Mouse (Mus musculus): ENCODE measurements around the gene Zfp978. TPM values are rescaled to one million over a fixed set of nuclear protein-coding genes. Genes with fewer than 3 reads are reported as not detected.
"Not testable (repeated sequence)": the region's sequence is repeated elsewhere in the genome, so short reads cannot be mapped to it uniquely, and the experiment has no call there.

The Zfp978 gene
- polyA plus RNA-seq, 1 experiment from 2014 or later = not detected

DNA sequence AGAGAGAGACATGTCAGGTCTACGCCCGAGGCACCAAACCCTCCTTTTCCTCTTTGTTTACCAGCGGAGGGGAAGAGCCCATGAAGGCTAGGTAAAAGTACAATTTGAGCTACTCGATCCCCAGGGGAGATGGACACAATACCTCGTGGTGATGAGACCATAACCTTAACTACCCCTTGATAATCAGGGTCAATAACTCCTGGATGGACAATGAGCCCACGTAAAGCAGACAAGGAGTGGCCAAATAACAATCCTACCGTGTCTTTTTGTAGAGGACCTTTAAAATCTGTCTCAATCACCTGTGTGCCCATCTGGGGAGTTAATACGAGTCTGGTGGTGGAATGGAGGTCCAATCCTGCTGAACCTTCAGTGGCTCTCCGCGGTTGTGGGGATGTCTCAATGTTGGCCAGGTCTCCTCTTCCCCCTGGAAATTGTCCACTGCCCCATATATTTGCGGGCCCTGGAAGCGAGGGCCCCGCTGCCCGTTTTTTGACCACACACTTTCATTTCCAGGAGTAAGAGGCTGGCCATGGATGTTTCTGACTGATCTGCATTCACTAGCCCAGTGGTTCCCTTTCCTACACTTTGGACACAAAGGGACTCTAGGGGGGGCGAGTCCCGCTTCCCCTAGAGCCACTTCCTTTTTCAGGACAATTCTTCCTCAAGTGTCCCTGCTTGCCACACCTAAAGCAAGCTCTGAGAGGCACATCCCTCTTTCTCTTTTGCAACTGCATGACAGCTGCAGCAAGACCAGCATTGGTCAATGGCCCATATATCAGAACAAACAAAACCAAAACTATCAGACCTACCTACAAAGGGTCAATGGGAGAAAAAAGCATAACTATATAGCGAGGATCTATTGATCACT is 40.0 kb downstream of the Zfp978 start:
- not testable (repeated sequence) for H3K27ac ChIP-seq (replicated peaks); H3K36me3 ChIP-seq; H3K9ac ChIP-seq; H3K4me2 ChIP-seq (replicated peaks); H3K4me1 ChIP-seq; H3K4me3 ChIP-seq (replicated peaks); ATAC-seq (ENCODE audit: insufficient number of reproducible peaks, low FRiP score, low TSS enrichment, low read depth); H3K27me3 ChIP-seq
- 79% methylated on average over 17 of the region's 17 CpGs for WGBS
- H3K9me3 ChIP-seq (replicated peaks) = peaks cover 47% of the 10 kb centered on the region

DNA sequence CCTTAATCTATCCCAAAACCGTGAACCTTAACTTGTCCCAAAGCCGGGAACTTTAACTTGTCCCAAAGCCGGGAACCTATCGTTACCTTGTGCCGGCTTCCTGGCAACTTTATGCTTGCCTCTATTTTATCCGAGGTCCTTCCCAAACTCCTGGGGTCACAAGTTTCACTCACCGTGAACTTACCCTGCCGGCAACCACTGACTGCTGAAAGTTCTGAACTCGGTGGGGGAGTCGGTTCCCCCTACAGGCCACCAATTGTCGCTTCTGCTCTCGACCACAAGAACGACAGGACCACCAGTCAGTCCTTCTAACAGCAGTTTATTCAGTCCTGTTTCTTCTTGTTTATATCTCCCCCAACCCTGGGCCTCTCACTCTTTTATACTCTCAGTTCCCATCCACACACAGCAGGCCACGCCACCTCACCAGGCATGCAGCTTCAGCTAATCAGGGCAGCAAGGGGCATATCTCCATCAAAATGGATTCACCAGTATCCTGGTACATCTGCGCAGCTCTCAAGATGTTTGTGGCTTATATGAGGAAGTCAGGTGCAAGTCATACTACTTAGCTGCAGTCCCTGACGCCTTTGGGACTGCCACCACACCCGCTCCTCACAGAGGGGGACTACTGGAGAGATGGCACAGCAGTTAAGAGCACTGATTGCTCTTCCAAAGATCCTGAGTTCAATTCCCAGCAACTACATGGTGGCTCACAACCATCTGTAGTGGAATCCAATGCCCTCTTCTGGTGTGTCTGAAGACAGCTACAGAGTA is 40.8 kb downstream of the Zfp978 start:
- H3K27me3 ChIP-seq; H3K4me1 ChIP-seq; H3K27ac ChIP-seq (replicated peaks); H3K4me2 ChIP-seq (replicated peaks); H3K4me3 ChIP-seq (replicated peaks); H3K9ac ChIP-seq; H3K36me3 ChIP-seq: not testable (repeated sequence)
- ATAC-seq (ENCODE audit: insufficient number of reproducible peaks, low FRiP score, low TSS enrichment, low read depth) = peak; percentile 43; the same call in 1 of the 2 replicates
- 80% methylated on average over 17 of the region's 17 CpGs for WGBS
- peaks cover 47% of the 10 kb centered on the region for H3K9me3 ChIP-seq (replicated peaks)

DNA sequence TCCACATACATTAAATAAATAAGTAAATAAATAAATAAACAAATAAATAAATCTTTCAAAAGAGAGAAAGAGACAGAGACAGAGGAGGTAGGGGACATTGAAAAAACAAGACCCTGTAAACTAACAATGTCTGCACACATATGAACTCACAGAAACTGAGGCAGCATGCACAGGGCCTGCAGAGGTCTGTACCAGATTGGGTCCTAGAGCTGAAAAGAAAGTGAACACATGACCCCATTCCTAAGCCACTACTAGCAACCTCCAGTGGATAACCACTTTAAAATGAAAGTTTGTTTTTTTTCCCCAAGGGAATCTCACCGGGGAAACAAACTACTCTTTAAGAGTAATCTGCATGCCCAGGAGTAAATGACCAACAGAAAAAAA is 41.4 kb downstream of the Zfp978 start:
- not testable (repeated sequence) for ATAC-seq (ENCODE audit: insufficient number of reproducible peaks, low FRiP score, low TSS enrichment, low read depth); H3K27ac ChIP-seq (replicated peaks); H3K4me1 ChIP-seq; H3K27me3 ChIP-seq; H3K36me3 ChIP-seq; H3K4me2 ChIP-seq (replicated peaks); H3K9ac ChIP-seq; H3K4me3 ChIP-seq (replicated peaks)
- WGBS = 22% methylated on average over 1 of the region's 1 CpGs
- H3K9me3 ChIP-seq (replicated peaks) = peaks cover 47% of the 10 kb centered on the region

DNA sequence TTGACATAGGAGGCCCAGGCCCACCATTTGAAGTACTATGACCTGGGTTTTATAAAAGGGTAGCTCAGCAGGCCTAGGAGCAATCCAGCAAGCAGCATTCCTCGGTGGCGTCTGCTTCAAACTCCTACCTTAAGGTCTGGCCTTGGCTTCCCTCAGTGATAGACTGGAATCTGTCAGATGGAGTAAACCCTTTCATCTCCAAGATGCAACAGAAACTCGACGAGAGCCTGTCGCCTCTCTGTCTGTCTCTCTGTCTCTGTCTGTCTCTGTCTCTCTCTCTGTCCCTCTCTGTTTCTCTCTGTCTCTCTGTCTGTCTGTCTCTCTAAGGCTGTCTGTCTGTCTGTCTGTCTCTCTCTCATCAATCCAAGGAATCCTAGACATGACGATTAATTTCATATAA is 42.4 kb downstream of the Zfp978 start:
- H3K4me3 ChIP-seq (replicated peaks); H3K9ac ChIP-seq; H3K36me3 ChIP-seq; H3K4me2 ChIP-seq (replicated peaks); H3K27me3 ChIP-seq; H3K27ac ChIP-seq (replicated peaks); ATAC-seq (ENCODE audit: insufficient number of reproducible peaks, low FRiP score, low TSS enrichment, low read depth); H3K4me1 ChIP-seq: not testable (repeated sequence)
- 89% methylated on average over 6 of the region's 6 CpGs for WGBS
- peaks cover 43% of the 10 kb centered on the region for H3K9me3 ChIP-seq (replicated peaks)

DNA sequence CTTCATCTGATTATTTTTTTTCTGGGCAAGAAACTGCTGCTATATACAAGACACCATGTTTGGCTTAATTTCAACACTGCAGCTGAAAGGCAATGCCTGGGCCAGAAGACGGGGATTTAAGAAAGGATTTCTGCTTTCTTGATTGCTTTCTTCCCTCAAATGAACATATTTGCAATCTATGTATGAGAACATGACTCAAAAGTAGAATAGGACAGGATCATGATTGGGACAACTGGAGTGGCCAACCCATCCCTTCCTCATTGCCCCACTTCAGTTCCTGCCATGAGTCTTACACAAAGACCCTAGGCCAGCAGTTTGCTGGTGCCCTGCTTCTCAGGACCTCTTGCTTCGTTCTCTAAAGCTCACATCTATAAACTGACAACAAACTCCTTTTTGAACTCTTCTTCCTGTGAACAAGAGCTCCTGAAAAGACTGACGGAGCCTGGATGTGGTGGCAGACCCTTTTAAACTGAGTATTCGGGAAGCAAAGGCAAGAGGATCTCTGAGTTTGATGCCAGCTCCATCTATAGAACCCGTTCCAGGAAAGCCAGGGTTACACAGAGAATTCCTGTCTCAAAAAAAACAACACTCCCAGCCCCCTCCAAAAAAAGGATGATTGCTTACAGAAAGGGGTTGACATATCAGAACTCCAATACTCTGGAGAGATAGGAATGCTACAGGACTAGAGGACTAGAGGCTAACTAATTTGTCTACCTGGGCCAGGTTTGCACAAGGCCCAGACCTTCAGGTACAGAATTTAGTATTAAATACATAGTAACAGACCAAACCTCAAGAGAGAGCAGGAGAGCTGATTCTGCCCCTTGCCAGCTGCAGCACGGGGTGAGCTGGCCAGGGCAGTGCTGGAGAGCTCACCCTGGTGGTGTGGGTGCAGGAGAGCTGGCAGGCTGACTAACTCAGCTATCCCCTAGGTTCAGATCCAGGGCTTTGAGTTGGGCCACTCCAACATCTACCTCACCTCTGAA is 43.1 kb downstream of the Zfp978 start:
- 71% methylated on average over 6 of the region's 6 CpGs for WGBS
- peaks cover 41% of the 10 kb centered on the region for H3K9me3 ChIP-seq (replicated peaks)
- H3K4me2 ChIP-seq (replicated peaks); H3K36me3 ChIP-seq; H3K4me3 ChIP-seq (replicated peaks); H3K9ac ChIP-seq; H3K4me1 ChIP-seq; H3K27me3 ChIP-seq; H3K27ac ChIP-seq (replicated peaks): not testable (repeated sequence)
- peak; percentile 13; the same call in 1 of the 2 replicates for ATAC-seq (ENCODE audit: insufficient number of reproducible peaks, low FRiP score, low TSS enrichment, low read depth)

DNA sequence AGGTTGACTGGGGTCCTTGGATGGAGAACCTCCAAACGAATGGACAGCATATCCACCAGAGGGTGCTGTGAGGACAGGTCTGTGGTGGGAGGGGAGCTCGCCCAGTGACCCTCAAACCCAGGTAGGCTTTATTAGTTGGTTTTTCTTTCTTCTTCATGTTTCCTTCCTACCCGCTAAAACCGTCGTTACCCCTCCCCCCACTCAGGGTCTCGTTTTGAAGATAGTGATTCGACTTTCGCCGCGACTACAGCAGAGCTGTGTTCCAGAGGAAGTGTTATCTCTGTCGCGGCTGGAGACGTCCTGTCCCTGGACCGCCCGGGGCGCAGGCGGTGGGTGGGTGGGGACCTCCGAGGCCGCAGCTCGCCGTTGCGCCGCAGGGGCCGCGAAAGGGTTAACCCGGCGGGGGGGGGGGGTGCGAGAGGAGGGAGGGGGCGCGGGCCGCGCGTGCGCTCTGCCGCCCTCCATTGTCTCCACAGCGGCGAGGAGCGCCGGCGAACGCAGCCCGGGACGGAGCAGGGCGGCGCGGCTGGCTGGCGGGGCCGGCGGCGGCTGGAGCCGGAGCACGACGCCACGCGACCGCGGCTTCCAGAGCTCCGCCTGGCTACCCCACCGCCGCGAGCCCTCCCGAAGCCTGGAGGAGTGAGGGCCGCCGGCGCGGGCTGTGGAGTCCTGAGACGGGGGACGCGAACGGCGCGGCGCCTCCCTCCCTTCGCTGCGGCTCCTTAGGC is 45.8 kb downstream of the Zfp978 start:
- H3K36me3 ChIP-seq = peaks cover 4% of the 10 kb centered on the region; the same call in 1 of the 2 replicates
- H3K9ac ChIP-seq = peak overlapping the region; percentile 15
- H3K4me2 ChIP-seq (replicated peaks) = peak overlapping the region; percentile 67
- no peaks in the 10 kb centered on the region for H3K27me3 ChIP-seq
- H3K4me3 ChIP-seq (replicated peaks) = peak overlapping the region; percentile 50
- peaks cover 40% of the 10 kb centered on the region for H3K9me3 ChIP-seq (replicated peaks)
- no peaks in the 10 kb centered on the region for H3K4me1 ChIP-seq
- peak; percentile 83 for ATAC-seq (ENCODE audit: insufficient number of reproducible peaks, low FRiP score, low TSS enrichment, low read depth)
- WGBS = under 1% methylated on average over 38 of the region's 75 CpGs
- H3K27ac ChIP-seq (replicated peaks) = peak overlapping the region; percentile 44; the same call in 1 of the 2 replicates

DNA sequence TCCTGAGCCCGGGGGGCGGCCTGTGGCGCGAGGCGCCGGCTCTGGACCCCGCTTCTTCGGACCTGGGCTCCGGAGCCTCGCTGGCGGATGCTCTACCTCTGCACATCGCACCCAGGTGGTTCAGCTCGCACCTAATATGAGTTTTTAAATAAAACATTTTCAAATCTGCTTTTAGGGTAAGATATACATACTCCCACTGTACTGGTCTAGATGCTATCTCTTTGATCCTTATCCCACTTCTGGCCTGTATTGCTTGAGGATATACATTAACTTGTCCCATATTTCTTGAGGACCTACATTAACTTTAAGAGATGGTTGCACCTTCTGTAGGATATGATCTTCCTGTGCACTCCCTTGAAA is 46.3 kb downstream of the Zfp978 start:
- Histone ChIP-seq H3K36me3 (peaks cover 4% of the 10 kb centered on the region; the same call in 1 of the 2 replicates), H3K4me2 (replicated peaks) (peak overlapping the region; percentile 67), H3K9ac (peak overlapping the region; percentile 15), H3K4me1 (no peaks in the 10 kb centered on the region), H3K9me3 (replicated peaks) (peaks cover 39% of the 10 kb centered on the region), H3K27ac (replicated peaks) (no peak overlapping the region), H3K4me3 (replicated peaks) (peak overlapping the region; percentile 50), H3K27me3 (no peaks in the 10 kb centered on the region)
- no peak for ATAC-seq (ENCODE audit: insufficient number of reproducible peaks, low FRiP score, low TSS enrichment, low read depth)
- WGBS = 3% methylated on average over 12 of the region's 13 CpGs

DNA sequence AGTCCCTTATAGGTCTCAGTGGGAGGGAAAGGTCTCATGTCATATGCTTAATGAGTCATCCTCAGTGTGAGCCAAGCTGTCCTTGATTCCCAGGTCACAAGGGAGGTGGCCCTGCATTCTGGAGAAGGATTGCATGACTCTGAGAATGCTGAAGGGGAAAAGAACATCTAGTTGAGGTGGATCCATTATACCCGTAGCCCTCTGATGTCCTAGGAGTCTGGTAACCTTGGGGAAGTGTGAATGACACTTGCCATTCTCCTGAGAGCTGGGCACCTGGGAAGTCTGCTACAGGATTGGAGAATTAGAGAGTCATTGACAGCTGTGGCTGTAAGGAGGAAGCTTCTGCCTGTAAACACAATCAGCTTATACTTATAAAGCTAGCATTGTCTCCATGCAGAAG is 55.3 kb downstream of the Zfp978 start:
- H3K36me3 ChIP-seq; H3K27ac ChIP-seq (replicated peaks); H3K4me2 ChIP-seq (replicated peaks); H3K4me3 ChIP-seq (replicated peaks); H3K4me1 ChIP-seq; ATAC-seq (ENCODE audit: insufficient number of reproducible peaks, low FRiP score, low TSS enrichment, low read depth); H3K27me3 ChIP-seq; H3K9ac ChIP-seq: not testable (repeated sequence)
- H3K9me3 ChIP-seq (replicated peaks) = peaks cover 34% of the 10 kb centered on the region
- WGBS = 73% methylated on average over 1 of the region's 1 CpGs

DNA sequence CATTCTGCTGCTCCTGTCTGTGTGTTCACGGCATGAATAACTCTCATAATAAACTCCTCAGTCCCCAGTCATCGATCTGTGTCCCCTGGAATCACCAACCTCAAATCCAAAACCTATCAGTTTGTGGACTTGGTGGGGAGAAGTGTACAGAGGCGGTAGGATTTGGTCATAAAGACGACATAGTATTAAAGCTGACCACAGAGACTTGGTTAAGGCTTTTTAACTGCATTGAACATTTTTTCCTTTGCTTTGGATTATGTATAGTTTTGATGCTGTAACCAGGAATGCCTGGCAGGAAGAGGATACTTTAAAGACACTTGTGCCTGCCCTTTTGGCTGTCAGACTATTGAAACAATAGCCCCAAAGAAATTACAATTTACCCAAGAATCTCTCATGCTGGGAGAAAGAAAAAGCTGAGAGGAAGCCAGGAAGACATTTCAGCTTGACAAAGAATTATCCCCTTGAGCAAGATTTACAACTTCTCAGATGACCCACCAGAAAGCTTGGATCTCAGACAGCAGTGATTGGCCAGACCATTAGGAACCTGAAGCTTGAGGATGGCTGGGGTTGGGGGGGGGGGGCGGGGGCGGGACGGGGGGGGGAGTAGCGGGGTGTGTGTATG is 56.2 kb downstream of the Zfp978 start:
- H3K4me2 ChIP-seq (replicated peaks) = no peak overlapping the region
- H3K4me3 ChIP-seq (replicated peaks) = no peak overlapping the region
- no peak overlapping the region for H3K9ac ChIP-seq
- H3K27ac ChIP-seq (replicated peaks) = no peak overlapping the region
- no peak for ATAC-seq (ENCODE audit: insufficient number of reproducible peaks, low FRiP score, low TSS enrichment, low read depth)
- 50% methylated on average over 8 of the region's 8 CpGs for WGBS
- H3K27me3 ChIP-seq = no peaks in the 10 kb centered on the region
- no peaks in the 10 kb centered on the region for H3K36me3 ChIP-seq
- peaks cover 36% of the 10 kb centered on the region for H3K9me3 ChIP-seq (replicated peaks)
- H3K4me1 ChIP-seq = no peaks in the 10 kb centered on the region

DNA sequence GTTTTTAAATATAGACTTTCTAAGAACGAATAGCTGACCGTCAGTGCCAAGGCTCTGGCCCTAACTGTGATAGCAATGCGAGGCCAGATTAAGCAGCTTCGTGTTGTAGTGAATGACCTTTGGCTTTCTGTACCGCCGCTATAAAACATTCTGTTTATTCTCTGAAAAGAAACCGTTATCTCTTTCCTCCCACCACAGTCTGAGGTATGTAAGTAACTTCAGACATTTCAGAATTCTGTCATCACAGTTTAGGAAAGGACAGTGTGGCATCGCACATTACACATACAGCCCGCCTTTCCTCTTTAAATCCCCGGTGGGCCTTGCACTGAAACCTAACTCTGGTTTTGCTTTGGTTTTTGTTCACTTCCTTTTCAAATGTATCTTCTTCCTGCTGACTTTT is 56.8 kb downstream of the Zfp978 start:
- no peak overlapping the region for H3K4me3 ChIP-seq (replicated peaks)
- no peak overlapping the region for H3K4me2 ChIP-seq (replicated peaks)
- peaks cover 37% of the 10 kb centered on the region for H3K9me3 ChIP-seq (replicated peaks)
- H3K27me3 ChIP-seq = no peaks in the 10 kb centered on the region
- no peak overlapping the region for H3K27ac ChIP-seq (replicated peaks)
- no peaks in the 10 kb centered on the region for H3K36me3 ChIP-seq
- ATAC-seq (ENCODE audit: insufficient number of reproducible peaks, low FRiP score, low TSS enrichment, low read depth) = no peak
- WGBS = 65% methylated on average over 10 of the region's 10 CpGs
- H3K9ac ChIP-seq = no peak overlapping the region
- H3K4me1 ChIP-seq = no peaks in the 10 kb centered on the region

Data from embryonic facial prominence, embryonic 15.5 days (tissue).